Mouse (Mus musculus): ENCODE measurements around the gene Mafg.

The Mafg gene

GRCm38 (mm10) chr11:120623961-120624679 lies 9.3 kb downstream of the Mafg start:
- peak; percentile 67 to 71 for DNase-seq (ENCODE audit: low spot score in 2 of 2)

GRCm38 (mm10) chr11:120622805-120623204 lies 10.6 kb downstream of the Mafg start:
- DNase-seq (ENCODE audit: low spot score in 2 of 2), result no peak

GRCm38 (mm10) chr11:120620195-120620594 lies 13.2 kb downstream of the Mafg start:
- no peak for DNase-seq (ENCODE audit: low spot score in 2 of 2)

- DNase-seq (ENCODE audit: low spot score in 2 of 2), result no peak
Observed at GRCm38 (mm10) chr11:120618619-120619535, 14.5 kb downstream of the Mafg start.

- DNase-seq (ENCODE audit: low spot score in 2 of 2), result peak; percentile 88 to 91
Observed at GRCm38 (mm10) chr11:120617519-120618112, 15.8 kb downstream of the Mafg start, which contains the start of gene Pcyt2. Gene Pcyt2 (minus strand): TSS chr11:120617936.

DNA sequence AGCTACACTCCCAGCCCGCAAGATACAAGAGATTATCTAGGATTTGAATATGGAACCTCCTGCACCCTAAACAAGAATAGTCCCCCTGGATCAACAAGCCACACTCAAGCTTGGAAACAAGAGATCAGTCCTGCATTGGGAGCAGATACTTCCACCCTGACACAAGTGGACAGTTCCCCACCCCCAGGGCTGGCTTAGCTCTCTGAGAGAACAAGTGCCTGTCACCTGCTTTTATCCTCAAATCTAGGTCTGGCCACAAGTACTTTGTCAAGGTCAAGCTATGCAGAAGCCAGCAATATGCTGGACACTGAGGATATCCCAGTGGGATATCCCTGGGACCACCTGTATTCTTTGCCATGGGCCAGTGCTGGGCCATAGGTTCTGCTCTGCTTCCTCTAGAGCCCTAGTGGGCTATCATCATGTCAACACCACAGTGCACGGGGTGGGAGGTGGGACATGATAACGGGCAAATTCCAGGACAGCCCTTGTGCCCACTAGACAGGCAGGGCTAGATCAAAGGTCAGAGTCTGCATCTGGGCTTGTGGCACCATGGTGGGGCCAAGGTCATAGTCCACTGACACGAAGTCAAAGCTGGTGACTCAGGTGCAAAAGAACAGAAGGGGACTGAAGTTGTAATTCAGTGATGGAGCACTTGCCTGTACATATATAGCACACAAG lies 16.6 kb downstream of the Mafg start:
- no peak for DNase-seq (ENCODE audit: low spot score in 2 of 2)

DNA sequence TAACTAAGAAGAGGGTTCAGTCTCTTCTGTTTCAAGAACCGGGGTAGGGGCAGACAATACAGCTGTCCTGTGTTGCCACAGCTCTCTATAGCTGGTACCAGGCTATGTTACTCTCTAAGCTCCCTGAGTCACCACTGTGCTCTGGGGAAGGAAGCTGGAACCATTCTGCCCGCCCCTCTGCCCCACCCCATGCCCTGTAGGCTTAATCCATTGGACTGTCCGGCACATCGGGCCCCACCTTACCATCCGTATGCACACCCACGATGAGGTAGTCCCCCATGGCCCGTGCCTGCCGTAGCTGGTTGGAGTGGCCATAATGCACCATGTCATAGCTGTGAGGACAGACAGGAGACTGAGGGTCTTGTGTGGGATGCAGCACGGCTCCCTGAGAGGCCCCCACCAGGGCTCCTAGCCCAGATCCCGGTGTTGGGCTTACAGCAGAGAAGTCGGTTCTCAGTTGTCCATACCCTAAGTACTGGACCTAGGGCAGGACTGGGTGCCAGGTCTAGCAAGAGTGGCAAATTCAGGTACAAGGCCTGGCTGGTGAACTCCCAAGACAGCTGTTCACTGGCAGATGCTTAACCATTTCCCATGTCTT lies 17.7 kb downstream of the Mafg start:
- no peak for DNase-seq (ENCODE audit: low spot score in 2 of 2)

- DNase-seq (ENCODE audit: low spot score in 2 of 2), result no peak
Observed at GRCm38 (mm10) chr11:120615167-120615566, 18.2 kb downstream of the Mafg start.

GRCm38 (mm10) chr11:120613976-120614375 lies 19.4 kb downstream of the Mafg start:
- no peak for DNase-seq (ENCODE audit: low spot score in 2 of 2)

GRCm38 (mm10) chr11:120613481-120613972 lies 19.9 kb downstream of the Mafg start:
- no peak for DNase-seq (ENCODE audit: low spot score in 2 of 2)

DNA sequence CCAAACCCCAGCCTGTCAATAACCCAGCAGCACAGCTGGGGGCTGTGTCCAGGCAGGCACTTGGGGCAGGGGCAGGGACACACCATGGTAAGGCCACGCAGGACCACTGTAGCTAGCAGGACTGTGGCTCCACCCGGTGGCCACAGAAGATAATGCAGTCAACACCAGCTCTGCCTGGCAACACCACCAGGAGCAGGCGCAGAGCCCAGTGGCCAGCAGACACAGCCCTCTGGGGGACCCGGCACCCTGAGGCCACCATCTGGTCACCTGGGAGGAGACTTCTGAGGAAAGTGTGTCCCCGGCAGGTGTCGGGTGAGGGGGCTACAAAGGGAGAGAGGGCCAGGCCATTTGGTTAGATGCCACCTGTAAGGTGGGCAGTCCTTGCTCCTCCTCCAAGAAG lies 20.6 kb downstream of the Mafg start:
- DNase-seq (ENCODE audit: low spot score in 2 of 2), result peak in 1 of 2 experiments; percentile 68

GRCm38 (mm10) chr11:120610477-120611046 lies 22.8 kb downstream of the Mafg start:
- DNase-seq (ENCODE audit: low spot score in 2 of 2), result no peak

DNA sequence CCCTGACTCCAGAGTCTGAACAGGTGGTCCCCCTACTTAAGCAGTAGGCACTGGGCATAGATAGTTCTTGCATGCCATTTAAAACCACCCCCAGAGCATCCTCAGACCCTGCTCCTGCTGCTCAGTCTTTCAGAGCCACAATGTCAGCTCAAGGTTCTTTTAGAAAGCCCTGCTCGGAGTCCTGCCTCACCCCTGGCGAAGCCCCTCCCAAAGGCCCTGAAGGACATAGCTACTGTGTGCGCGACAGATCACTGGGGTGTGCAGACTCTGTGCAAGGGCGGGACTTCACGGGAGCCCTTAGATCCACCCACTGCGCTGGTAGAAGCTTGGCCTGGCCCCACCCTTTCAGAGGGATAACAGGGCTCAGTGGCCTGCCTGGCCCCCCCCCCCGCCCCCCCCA lies 24.1 kb downstream of the Mafg start:
- DNase-seq (ENCODE audit: low spot score in 2 of 2), result no peak

- no peak for DNase-seq (ENCODE audit: low spot score in 2 of 2)
Observed at GRCm38 (mm10) chr11:120608241-120609034, 25.0 kb downstream of the Mafg start, which contains the start of gene Npb. Gene Npb (plus strand): TSS chr11:120608477.

DNA sequence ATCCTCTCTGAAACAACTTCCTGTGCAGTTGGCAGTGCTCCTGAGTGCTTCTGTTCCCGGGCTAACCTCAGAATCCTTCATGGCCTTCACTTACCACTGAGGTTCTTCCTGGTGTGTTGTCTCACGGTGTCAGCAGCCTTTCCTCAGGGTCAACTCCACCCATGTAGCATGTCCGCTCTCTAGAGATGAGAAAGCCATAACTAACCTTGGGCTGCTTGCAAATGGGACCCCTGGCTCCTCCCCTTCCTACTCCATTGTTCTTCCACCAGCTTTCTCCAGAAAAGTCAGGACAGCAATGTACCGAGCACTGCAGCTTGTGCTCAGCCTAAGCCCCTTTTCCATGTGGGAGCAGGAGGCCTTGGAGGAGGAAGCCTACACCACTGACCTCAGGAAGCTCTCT lies 26.6 kb downstream of the Mafg start:
- DNase-seq (ENCODE audit: low spot score in 2 of 2), result no peak

DNA sequence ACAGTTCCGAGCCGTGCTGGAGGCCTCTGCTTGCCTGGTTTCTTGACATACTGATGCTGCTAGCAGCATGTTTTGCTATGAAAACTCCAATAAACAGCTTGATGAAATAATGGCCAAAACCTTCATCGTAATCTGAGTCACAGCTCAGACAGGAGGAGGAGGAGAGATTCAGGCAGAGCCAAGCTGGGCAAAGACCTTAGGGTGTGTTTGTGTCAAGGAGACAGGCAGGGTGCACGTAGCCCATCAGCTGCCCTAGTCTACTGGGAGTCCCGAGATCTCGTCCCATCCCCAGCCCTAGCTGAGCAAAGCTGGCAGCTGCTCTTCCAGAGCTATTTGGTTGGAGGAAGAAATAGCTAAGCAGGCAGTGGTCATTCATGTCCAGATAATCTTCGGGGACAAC lies 27.7 kb downstream of the Mafg start:
- DNase-seq (ENCODE audit: low spot score in 2 of 2), result no peak

- DNase-seq (ENCODE audit: low spot score in 2 of 2), result no peak
Observed at GRCm38 (mm10) chr11:120603545-120603944, 29.9 kb downstream of the Mafg start.

DNA sequence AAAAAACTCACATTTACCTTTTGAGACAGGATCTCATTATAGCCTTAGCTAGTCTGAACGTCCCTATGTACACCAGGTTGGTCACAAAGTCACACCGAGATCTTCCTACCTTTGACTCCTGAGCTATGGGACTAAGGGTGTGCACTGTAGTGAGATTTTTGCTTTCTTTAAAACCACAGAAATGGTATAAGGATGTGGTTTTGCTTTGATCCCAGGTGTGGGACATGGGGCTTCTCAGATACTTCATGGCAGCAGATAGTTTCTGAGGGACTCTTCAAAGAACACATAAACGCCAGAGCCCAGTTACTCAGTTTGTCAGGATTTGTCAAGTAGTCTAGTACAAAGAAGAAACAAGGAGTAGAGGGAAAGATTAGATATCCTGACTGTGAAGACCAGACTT lies 32.7 kb downstream of the Mafg start:
- no peak for DNase-seq (ENCODE audit: low spot score in 2 of 2)

DNA sequence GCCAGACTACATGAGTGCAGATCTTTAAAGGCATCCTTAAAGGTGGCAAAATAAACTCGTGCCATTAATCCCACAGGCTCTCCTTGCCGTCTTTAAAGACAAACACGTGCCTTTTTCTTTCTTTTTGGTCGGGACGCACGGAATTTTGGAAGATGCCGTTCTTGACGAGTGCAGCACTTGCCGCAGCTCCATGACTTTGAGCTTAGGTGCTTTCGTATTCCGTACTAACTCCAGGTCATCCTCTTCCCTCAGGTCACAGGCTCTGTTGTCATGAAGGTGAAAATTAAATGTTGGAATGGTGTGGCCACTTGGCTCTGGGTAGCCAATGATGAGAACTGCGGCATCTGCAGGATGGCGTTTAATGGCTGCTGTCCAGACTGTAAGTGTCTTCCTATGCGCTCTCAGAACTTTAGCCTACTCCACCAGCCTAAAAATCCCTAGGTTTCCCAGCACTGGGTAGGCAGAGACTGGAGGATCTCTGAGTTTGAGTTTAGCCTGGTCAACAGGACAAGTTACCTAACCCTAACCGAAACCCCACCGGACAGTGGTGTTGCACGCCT lies 34.3 kb downstream of the Mafg start:
- no peak for DNase-seq (ENCODE audit: low spot score in 2 of 2)

Measured in urinary bladder, postnatal 36 days (tissue).